Mouse (Mus musculus) midbrain, embryonic 14.5 days (tissue): Measurements from ENCODE around the gene Fam180a. TPM values are rescaled to one million over a fixed set of nuclear protein-coding genes. Genes with fewer than 3 reads are reported as not detected.

ENCODE experiments used
- ATAC-seq: fragments of 200-750 bp; cut with Nextera tagmentation; 2 replicates; pipeline ENCODE4 v1.8.0; 2017; ENCODE audit warnings: moderate number of reproducible peaks, moderate library complexity; ENCODE audit not compliant: low FRiP score, low TSS enrichment
- DNase-seq: peaks from one replicate; pipeline ENCODE4 v3.0.0-alpha.2; 2015
- H3K27ac ChIP-seq: fragments of 300-500 bp; sonication (generic); replicated peaks from 2 replicates; pipeline ENCODE4 v1.5.1; 2014; ENCODE audit warnings: mild to moderate bottlenecking, low read depth, low read length, moderate library complexity
- H3K27me3 ChIP-seq: fragments of 300-500 bp; sonication (generic); 2 replicates; pipeline ENCODE4 v1.6.1; 2014; ENCODE audit warnings: low read length, control low read depth, mixed read lengths; ENCODE audit not compliant: control insufficient read depth, insufficient read depth
- H3K36me3 ChIP-seq: fragments of 300-500 bp; sonication (generic); 2 replicates; pipeline ENCODE4 v1.6.1; 2014; ENCODE audit warnings: low read length, control low read depth; ENCODE audit not compliant: control insufficient read depth, insufficient read depth
- H3K4me1 ChIP-seq: fragments of 300-500 bp; sonication (generic); 2 replicates; pipeline ENCODE4 v1.6.1; 2014; ENCODE audit warnings: mild to moderate bottlenecking, antibody characterized with exemption, low read length, control low read depth; ENCODE audit not compliant: control insufficient read depth, insufficient read depth
- H3K4me2 ChIP-seq: fragments of 300-500 bp; sonication (generic); 2 replicates; pipeline ENCODE4 v1.6.1; 2014; ENCODE audit warnings: mild to moderate bottlenecking, low read length, moderate library complexity
- H3K4me3 ChIP-seq: fragments of 300-500 bp; sonication (generic); replicated peaks from 2 replicates; pipeline ENCODE4 v1.5.1; 2014; ENCODE audit warnings: low read depth, low read length
- H3K9ac ChIP-seq: fragments of 300-500 bp; sonication (generic); replicated peaks from 2 replicates; pipeline ENCODE4 v1.6.1; 2014; ENCODE audit warnings: mild to moderate bottlenecking, low read length, moderate library complexity
- H3K9me3 ChIP-seq: fragments of 300-500 bp; sonication (generic); 2 replicates; pipeline ENCODE4 v1.6.1; 2016; ENCODE audit warnings: low read length, control low read depth, mixed read lengths; ENCODE audit not compliant: control insufficient read depth
- WGBS: fragments of 180-500 bp; shearing (Covaris S2); extraction: QIAGEN DNeasy Blood & Tissue Kit; methylation state at CpG from one replicate; pipeline ENCODE4 v1.1.7; 2014; 5-methylcytosine and 5-hydroxymethylcytosine counted together
- polyA plus RNA-seq: library from polyadenylated mRNA; unstranded; fragments of >200 nt; fragmentation: Nextera tagmentation; extraction: Ambion mirVana; gene quantifications from 2 replicates; pipeline ENCODE4 v1.2.1, GENCODE M21; 2014

Fam180a gene
- polyA plus RNA-seq, 1 experiment from 2014 or later, result 0.68 TPM

GRCm38 (mm10) chr6:35307136-35307535, 18.8 kb downstream of the Fam180a start:
- no peaks in the 10 kb centered on the region for H3K27me3 ChIP-seq
- H3K4me1 ChIP-seq, result no peaks in the 10 kb centered on the region
- DNase-seq, result peak; percentile 62
- WGBS, result 70% methylated on average over 13 of the region's 13 CpGs
- H3K36me3 ChIP-seq, result no peaks in the 10 kb centered on the region
- no peak overlapping the region for H3K4me3 ChIP-seq
- ATAC-seq, result no peak
- no peak overlapping the region for H3K27ac ChIP-seq
- no peak overlapping the region for H3K4me2 ChIP-seq
- H3K9me3 ChIP-seq, result no peaks in the 10 kb centered on the region
- H3K9ac ChIP-seq, result no peak overlapping the region

GRCm38 (mm10) chr6:35303355-35303900, 22.5 kb downstream of the Fam180a start:
- Histone ChIP-seq H3K9ac (no peak overlapping the region), H3K9me3 (no peaks in the 10 kb centered on the region), H3K4me1 (no peaks in the 10 kb centered on the region), H3K27ac (no peak overlapping the region), H3K36me3 (no peaks in the 10 kb centered on the region), H3K27me3 (no peaks in the 10 kb centered on the region), H3K4me2 (no peak overlapping the region), H3K4me3 (no peak overlapping the region)
- ATAC-seq (no peak), DNase-seq (no peak)
- 84% methylated on average over 11 of the region's 11 CpGs for WGBS

GRCm38 (mm10) chr6:35302581-35302980, 23.4 kb downstream of the Fam180a start:
- no peak for ATAC-seq
- H3K9ac ChIP-seq, result no peak overlapping the region

GRCm38 (mm10) chr6:35298323-35298722, 27.6 kb downstream of the Fam180a start:
- Histone ChIP-seq H3K27me3 (no peaks in the 10 kb centered on the region), H3K4me1 (no peaks in the 10 kb centered on the region), H3K36me3 (no peaks in the 10 kb centered on the region), H3K27ac (no peak overlapping the region), H3K4me3 (no peak overlapping the region), H3K9ac (no peak overlapping the region), H3K9me3 (no peaks in the 10 kb centered on the region), H3K4me2 (no peak overlapping the region)
- ATAC-seq, result no peak
- no peak for DNase-seq
- 92% methylated on average over 6 of the region's 6 CpGs for WGBS

More at GRCm38 (mm10) chr6:35302581-35302980, 23.4 kb downstream of the Fam180a start:
- Histone ChIP-seq H3K9me3 (no peaks in the 10 kb centered on the region), H3K36me3 (no peaks in the 10 kb centered on the region), H3K27me3 (no peaks in the 10 kb centered on the region), H3K4me3 (no peak overlapping the region), H3K4me2 (no peak overlapping the region), H3K4me1 (no peaks in the 10 kb centered on the region), H3K27ac (no peak overlapping the region)
- no peak for DNase-seq
- WGBS, result 95% methylated on average over 7 of the region's 7 CpGs

- H3K9me3 ChIP-seq, result no peaks in the 10 kb centered on the region
- no peak for ATAC-seq
- no peaks in the 10 kb centered on the region for H3K4me1 ChIP-seq
- H3K4me2 ChIP-seq, result no peak overlapping the region
- no peak for DNase-seq
- no peak overlapping the region for H3K27ac ChIP-seq
- WGBS, result 92% methylated on average over 7 of the region's 7 CpGs
- H3K36me3 ChIP-seq, result no peaks in the 10 kb centered on the region
- H3K4me3 ChIP-seq, result no peak overlapping the region
- no peaks in the 10 kb centered on the region for H3K27me3 ChIP-seq
- no peak overlapping the region for H3K9ac ChIP-seq
These were observed 28.3 kb downstream of the Fam180a start for GRCm38 (mm10) chr6:35297516-35298227.

- WGBS, result 56% methylated on average over 2 of the region's 2 CpGs
- Histone ChIP-seq H3K27ac (no peak overlapping the region), H3K4me1 (no peaks in the 10 kb centered on the region), H3K4me2 (no peak overlapping the region), H3K9ac (no peak overlapping the region), H3K4me3 (no peak overlapping the region), H3K27me3 (no peaks in the 10 kb centered on the region), H3K36me3 (no peaks in the 10 kb centered on the region), H3K9me3 (no peaks in the 10 kb centered on the region)
- DNase-seq, result peak; percentile 10
- no peak for ATAC-seq
These were observed 28.9 kb downstream of the Fam180a start for GRCm38 (mm10) chr6:35297001-35297400.

- ATAC-seq (no peak), DNase-seq (peak; percentile 6)
- Histone ChIP-seq H3K4me1 (no peaks in the 10 kb centered on the region), H3K27ac (no peak overlapping the region), H3K36me3 (no peaks in the 10 kb centered on the region), H3K4me2 (no peak overlapping the region), H3K4me3 (no peak overlapping the region), H3K9me3 (no peaks in the 10 kb centered on the region), H3K9ac (no peak overlapping the region), H3K27me3 (no peaks in the 10 kb centered on the region)
- 69% methylated on average over 2 of the region's 2 CpGs for WGBS
These were observed 31.0 kb downstream of the Fam180a start for GRCm38 (mm10) chr6:35294964-35295363.

GRCm38 (mm10) chr6:35289676-35290075, 36.3 kb downstream of the Fam180a start:
- H3K27me3 ChIP-seq, result no peaks in the 10 kb centered on the region
- H3K27ac ChIP-seq, result no peak overlapping the region
- no peak for ATAC-seq

GRCm38 (mm10) chr6:35288920-35289319, 37.0 kb downstream of the Fam180a start:
- ATAC-seq, result no peak

More at GRCm38 (mm10) chr6:35289676-35290075, 36.3 kb downstream of the Fam180a start:
- Histone ChIP-seq H3K36me3 (no peaks in the 10 kb centered on the region), H3K9me3 (no peaks in the 10 kb centered on the region), H3K4me3 (no peak overlapping the region), H3K4me1 (no peaks in the 10 kb centered on the region), H3K4me2 (no peak overlapping the region), H3K9ac (no peak overlapping the region)
- no peak for DNase-seq
- 93% methylated on average over 8 of the region's 8 CpGs for WGBS

More at GRCm38 (mm10) chr6:35288920-35289319, 37.0 kb downstream of the Fam180a start:
- H3K4me3 ChIP-seq, result no peak overlapping the region
- no peaks in the 10 kb centered on the region for H3K27me3 ChIP-seq
- peak; percentile 35 for DNase-seq
- 23% methylated on average over 7 of the region's 7 CpGs for WGBS
- H3K4me1 ChIP-seq, result no peaks in the 10 kb centered on the region
- H3K9me3 ChIP-seq, result no peaks in the 10 kb centered on the region
- H3K27ac ChIP-seq, result 0 out of 2 replicates have a peak overlapping the region, but pooled peaks have one; percentile 41
- no peaks in the 10 kb centered on the region for H3K36me3 ChIP-seq
- H3K4me2 ChIP-seq, result no peak overlapping the region
- H3K9ac ChIP-seq, result no peak overlapping the region
